Mouse (Mus musculus) gastrocnemius, adult 2 months (tissue): ENCODE results near the gene Jakmip3. TPM values are rescaled to one million over a fixed set of nuclear protein-coding genes. Genes with fewer than 3 reads are reported as not detected.
A peak's percentile ranks its signal among the peaks of the same experiment; 100 is the strongest.

Experiments
- DNase-seq: peaks from one replicate; pipeline ENCODE4 v3.0.0; 2022
- H3K27ac ChIP-seq: fragments of 200-600 bp; 2 replicates; pipeline ENCODE4 v1.8.1; 2022; ENCODE audit warnings: mild to moderate bottlenecking
- H3K4me3 ChIP-seq: fragments of 200-600 bp; 2 replicates; pipeline ENCODE4 v1.8.1; 2022; ENCODE audit warnings: mild to moderate bottlenecking, moderate library complexity
- CTCF ChIP-seq: fragments of 200-600 bp; IDR thresholded peaks from 2 replicates; pipeline ENCODE4 v1.8.1; 2022; ENCODE audit warnings: antibody characterized with exemption, mild to moderate bottlenecking, moderate library complexity
- intact Hi-C: fragments of 180-260 bp; cut with DNase I; formaldehyde crosslinking; loops from one replicate; pipeline ENCODE4 v1.15.1; 2025
- total RNA-seq, 2 experiments: library from RNA; stranded (reverse); gene quantifications; 2 replicates each; pipeline ENCODE4 v1.2.3; 2021

The Jakmip3 gene
- total RNA-seq, 2 experiments from 2014 or later, result 0.15 to 0.28 TPM

- no peak for TF ChIP-seq CTCF
- intact Hi-C loops, result no loop called here
- no peak overlapping the region for H3K27ac ChIP-seq
- no peak overlapping the region for H3K4me3 ChIP-seq
- DNase-seq, result peak; percentile 8
Measured at GRCm38 (mm10) chr7:139093781-139094180, 153.3 kb downstream of the Jakmip3 start.

GRCm38 (mm10) chr7:139094761-139095160 lies 154.2 kb downstream of the Jakmip3 start:
- no peak overlapping the region for H3K27ac ChIP-seq
- H3K4me3 ChIP-seq, result no peak overlapping the region
- DNase-seq, result peak; percentile 17
- no peak for TF ChIP-seq CTCF
- intact Hi-C loops, result no loop called here

- intact Hi-C loops, result no loop called here
- no peak overlapping the region for H3K4me3 ChIP-seq
Measured at GRCm38 (mm10) chr7:139095282-139095681, 154.8 kb downstream of the Jakmip3 start.

GRCm38 (mm10) chr7:139096399-139096798 lies 155.9 kb downstream of the Jakmip3 start:
- Histone ChIP-seq H3K4me3 (no peak overlapping the region), H3K27ac (no peak overlapping the region)
- intact Hi-C loops, result no loop called here
- no peak for TF ChIP-seq CTCF
- no peak for DNase-seq

More at GRCm38 (mm10) chr7:139095282-139095681, 154.8 kb downstream of the Jakmip3 start:
- no peak overlapping the region for H3K27ac ChIP-seq
- no peak for TF ChIP-seq CTCF
- DNase-seq, result no peak

- Histone ChIP-seq H3K27ac (no peak overlapping the region), H3K4me3 (no peak overlapping the region)
- DNase-seq, result no peak
- intact Hi-C loops, result no loop called here
- no peak for TF ChIP-seq CTCF
Measured at GRCm38 (mm10) chr7:139100531-139101095, 160.1 kb downstream of the Jakmip3 start.

GRCm38 (mm10) chr7:139101286-139101804 lies 160.8 kb downstream of the Jakmip3 start:
- no peak for DNase-seq
- Histone ChIP-seq H3K27ac (no peak overlapping the region), H3K4me3 (no peak overlapping the region)
- no peak for TF ChIP-seq CTCF
- intact Hi-C loops, result no loop called here

- intact Hi-C loops, result no loop called here
Measured at GRCm38 (mm10) chr7:139101826-139102225, 161.3 kb downstream of the Jakmip3 start.

GRCm38 (mm10) chr7:139103960-139104381 lies 163.4 kb downstream of the Jakmip3 start:
- Histone ChIP-seq H3K27ac (no peak overlapping the region), H3K4me3 (no peak overlapping the region)
- intact Hi-C loops, result no loop called here
- TF ChIP-seq CTCF, result peak; percentile 21; the same call in 1 of the 2 replicates
- no peak for DNase-seq

More at GRCm38 (mm10) chr7:139101826-139102225, 161.3 kb downstream of the Jakmip3 start:
- Histone ChIP-seq H3K27ac (no peak overlapping the region), H3K4me3 (no peak overlapping the region)
- no peak for DNase-seq
- TF ChIP-seq CTCF, result no peak

GRCm38 (mm10) chr7:139105076-139105475 lies 164.5 kb downstream of the Jakmip3 start:
- Histone ChIP-seq H3K27ac (no peak overlapping the region), H3K4me3 (no peak overlapping the region)
- no peak for DNase-seq
- intact Hi-C loops, result no loop called here
- TF ChIP-seq CTCF, result no peak

- no peak for DNase-seq
- Histone ChIP-seq H3K4me3 (no peak overlapping the region), H3K27ac (no peak overlapping the region)
- intact Hi-C loops, result no loop called here
- TF ChIP-seq CTCF, result no peak
Measured at GRCm38 (mm10) chr7:139105705-139106104, 165.2 kb downstream of the Jakmip3 start.

- Histone ChIP-seq H3K27ac (no peak overlapping the region), H3K4me3 (no peak overlapping the region)
- intact Hi-C loops, result no loop called here
- TF ChIP-seq CTCF, result no peak
- no peak for DNase-seq
Measured at GRCm38 (mm10) chr7:139107908-139108650, 167.5 kb downstream of the Jakmip3 start.

GRCm38 (mm10) chr7:139119152-139119774 lies 178.7 kb downstream of the Jakmip3 start:
- peak; percentile 77 for DNase-seq
- H3K27ac ChIP-seq, result no peak overlapping the region
- no peak overlapping the region for H3K4me3 ChIP-seq
- TF ChIP-seq CTCF, result peak; percentile 93
- intact Hi-C loops, result no loop called here

GRCm38 (mm10) chr7:139119775-139120153 lies 179.2 kb downstream of the Jakmip3 start:
- intact Hi-C loops, result loop anchor here (5.0 kb wide), 2 partner anchors 83 to 178 kb away; no protein-coding TSS in a partner anchor
- no peak for TF ChIP-seq CTCF
- DNase-seq, result no peak
- Histone ChIP-seq H3K4me3 (no peak overlapping the region), H3K27ac (no peak overlapping the region)
